ENCODE assay signal across 8 mouse cellular contexts in genomic region chr11:88849284-88849683, GRCm38 (mm10). TPM values are rescaled to one million over a fixed set of nuclear protein-coding genes. Genes with fewer than 3 reads are reported as not detected.
DNase-seq lines count a peak whose midpoint lies in the region; ATAC-seq lines count a peak whose summit lies in the region.

No protein-coding gene starts in this region.

- H3K9ac ChIP-seq in heart, embryonic 11.5 days (ENCODE audit: low read depth, low read length): peak overlapping the region; percentile 62

- H3K4me3 ChIP-seq in heart, embryonic 11.5 days (ENCODE audit: low read depth, low read length): 0 out of 2 replicates have a peak overlapping the region, but pooled peaks have one; percentile 6

- peak overlapping the region; percentile 96 for H3K27ac ChIP-seq in heart, embryonic 11.5 days (ENCODE audit: low read depth, low read length)

- H3K9me3 ChIP-seq in heart, embryonic 11.5 days (replicated peaks; ENCODE audit: control insufficient read depth, low read length): no peaks in the 10 kb centered on the region

- H3K27me3 ChIP-seq in heart, embryonic 11.5 days (ENCODE audit: control insufficient read depth, insufficient read depth, low read length): no peaks in the 10 kb centered on the region

- H3K4me1 ChIP-seq in heart, embryonic 11.5 days (ENCODE audit: control insufficient read depth, insufficient read depth, low read length): peaks cover 36% of the 10 kb centered on the region

- DNase-seq in layer of hippocampus, adult 9-11 months: peak; percentile 86
- no peak for DNase-seq in layer of hippocampus, postnatal 14 days (ENCODE audit: low spot score in 2 of 2)
- peak; percentile 68 for DNase-seq in cerebellum, adult 9-11 months
- DNase-seq in kidney, postnatal 25 days: peak; percentile 94
- peak; percentile 54 to 75 for DNase-seq in lung, postnatal 4 days
- DNase-seq in embryo, embryonic 9.5 days (ENCODE audit: extremely low spot score): no peak
- no peak for DNase-seq in B cell, adult 2 months

- peaks cover 5% of the 10 kb centered on the region; the same call in 1 of the 2 replicates for H3K36me3 ChIP-seq in heart, embryonic 11.5 days (ENCODE audit: control insufficient read depth, insufficient read depth, low read length)

- peak overlapping the region; percentile 48 for H3K4me2 ChIP-seq in heart, embryonic 11.5 days

- WGBS in heart, embryonic 11.5 days (ENCODE audit: insufficient replicate concordance): 51% methylated on average over 8 of the region's 8 CpGs

- 0 out of 2 replicates have a peak, but pooled peaks have one; percentile 15 for ATAC-seq in heart, embryonic 11.5 days (replicated peaks; ENCODE audit: insufficient number of reproducible peaks, low FRiP score, low TSS enrichment)

RNA-seq across cellular contexts. Expression of gene Akap1, which starts 15.1 kb away (rescaled TPM):
- 10 to 100 TPM; 38.9 to 39.8 TPM for total RNA-seq in layer of hippocampus, postnatal 14 days (2021)
- 24.4 and 24.7 TPM in 2 replicates for polyA plus RNA-seq in heart, embryonic 11.5 days (2014; fragmentation: Nextera tagmentation; extraction: Ambion mirVana)

Comparison
In these comparisons a context has a peak if more than half of its experiments do, and no peak if none do; other contexts are left out.
1. DNase-seq: peak in layer of hippocampus, adult 9-11 months (single experiment), cerebellum, adult 9-11 months (single experiment), kidney, postnatal 25 days (2 of 2) and lung, postnatal 4 days (2 of 2); none in layer of hippocampus, postnatal 14 days (0 of 2), embryo, embryonic 9.5 days (single experiment) and B cell, adult 2 months (0 of 2).